21 mouse cellular contexts compared by ENCODE assay signal in genomic region chr6:101284368-101284955, GRCm38 (mm10).
DNase-seq lines count a peak whose midpoint lies in the region; ATAC-seq and TF ChIP-seq lines count a peak whose summit lies in the region.
"Had no signal": no experiment of that assay in that cellular context is flagged by ENCODE, and none has a peak within 500 bp of the region (broad histone marks: within the 10 kb centered on the region; RNA-seq: fewer than 3 reads in every experiment).

No protein-coding gene starts in this region.

- H3K9ac ChIP-seq in kidney, postnatal 0 days (ENCODE audit: low read depth, low read length) = no peak overlapping the region
- no peak overlapping the region for H3K9ac ChIP-seq in neural tube, embryonic 14.5 days (replicated peaks; ENCODE audit: low read depth, low read length)
- H3K9ac ChIP-seq: forebrain, embryonic 15.5 days; midbrain, embryonic 12.5 days had no signal

- WGBS in kidney, postnatal 0 days = 48% methylated on average over 6 of the region's 6 CpGs
- WGBS in kidney, adult 2 months = 74% methylated on average over 6 of the region's 6 CpGs
- 39% methylated on average over 6 of the region's 6 CpGs for WGBS in embryonic facial prominence, embryonic 10.5 days
- WGBS in neural tube, embryonic 14.5 days = 32% methylated on average over 6 of the region's 6 CpGs

- no peak overlapping the region for H3K27ac ChIP-seq in kidney, postnatal 0 days
- no peak overlapping the region for H3K27ac ChIP-seq in kidney, adult 2 months (ENCODE audit: insufficient read depth, low read depth, low read length)
- peak overlapping the region; percentile 52 for H3K27ac ChIP-seq in embryonic facial prominence, embryonic 10.5 days (replicated peaks)
- no peak overlapping the region for H3K27ac ChIP-seq in neural tube, embryonic 14.5 days (ENCODE audit: low read depth, low read length)
- H3K27ac ChIP-seq: forebrain, embryonic 15.5 days; midbrain, embryonic 12.5 days had no signal

- H3K4me2 ChIP-seq in kidney, postnatal 0 days (ENCODE audit: low read length) = no peak overlapping the region
- H3K4me2 ChIP-seq in neural tube, embryonic 14.5 days (ENCODE audit: low read depth, low read length) = no peak overlapping the region
- H3K4me2 ChIP-seq: forebrain, embryonic 15.5 days; midbrain, embryonic 12.5 days had no signal

- H3K27me3 ChIP-seq in kidney, postnatal 0 days (ENCODE audit: insufficient read depth, low read length) = no peaks in the 10 kb centered on the region
- no peaks in the 10 kb centered on the region for H3K27me3 ChIP-seq in kidney, adult 2 months (replicated peaks; ENCODE audit: control insufficient read depth, insufficient read depth, low read length)
- no peaks in the 10 kb centered on the region; the same call in 1 of the 2 replicates for H3K27me3 ChIP-seq in embryonic facial prominence, embryonic 10.5 days (replicated peaks; ENCODE audit: low read depth, poor library complexity, severe bottlenecking)
- H3K27me3 ChIP-seq in neural tube, embryonic 14.5 days (ENCODE audit: control insufficient read depth, insufficient read depth, low read length) = no peaks in the 10 kb centered on the region
- H3K27me3 ChIP-seq: forebrain, embryonic 15.5 days had no signal

- no peak for TF ChIP-seq POLR2A in kidney, adult 2 months (IDR thresholded peaks at IDR 0.05; ENCODE audit: low read depth, low read length)

- no peaks in the 10 kb centered on the region; the same call in 1 of the 2 replicates for H3K4me1 ChIP-seq in kidney, postnatal 0 days (replicated peaks; ENCODE audit: insufficient read depth, low read length)
- H3K4me1 ChIP-seq in kidney, adult 2 months (ENCODE audit: control insufficient read depth, insufficient read depth, low read length) = peaks cover 2% of the 10 kb centered on the region; the same call in 1 of the 2 replicates
- H3K4me1 ChIP-seq in embryonic facial prominence, embryonic 10.5 days = peaks cover 75% of the 10 kb centered on the region
- peaks cover 9% of the 10 kb centered on the region; the same call in 1 of the 2 replicates for H3K4me1 ChIP-seq in neural tube, embryonic 14.5 days (ENCODE audit: control insufficient read depth, insufficient read depth, low read length)

- no peak for TF ChIP-seq CTCF in kidney, postnatal 0 days (IDR thresholded peaks at IDR 0.05; ENCODE audit: low read depth)
- no peak for TF ChIP-seq CTCF in kidney, adult 2 months (conservative IDR thresholded peaks at IDR 0.05; ENCODE audit: insufficient read depth, insufficient read length, low read depth, low read length)

- no peak for ATAC-seq in kidney, postnatal 0 days (replicated peaks; ENCODE audit: low FRiP score, low read depth)
- 0 out of 2 replicates have a peak, but pooled peaks have one; percentile 34 for ATAC-seq in neural tube, embryonic 14.5 days (ENCODE audit: low read depth)
- ATAC-seq: forebrain, embryonic 15.5 days; hindbrain, embryonic 16.5 days had no signal

- H3K4me3 ChIP-seq in kidney, postnatal 0 days (replicated peaks; ENCODE audit: low read depth, low read length) = no peak overlapping the region
- H3K4me3 ChIP-seq in kidney, adult 2 months (ENCODE audit: insufficient read depth, low read depth, low read length) = no peak overlapping the region
- H3K4me3 ChIP-seq in embryonic facial prominence, embryonic 10.5 days = no peak overlapping the region
- no peak overlapping the region for H3K4me3 ChIP-seq in neural tube, embryonic 14.5 days (ENCODE audit: low read depth, low read length)
- H3K4me3 ChIP-seq: forebrain, embryonic 15.5 days; gastrocnemius, adult 2 months; midbrain, embryonic 12.5 days; myocyte had no signal

- no peaks in the 10 kb centered on the region for H3K36me3 ChIP-seq in kidney, postnatal 0 days (ENCODE audit: insufficient read depth, low read length)
- H3K36me3 ChIP-seq in kidney, adult 2 months (ENCODE audit: control insufficient read depth, insufficient read depth, low read length) = no peaks in the 10 kb centered on the region
- no peaks in the 10 kb centered on the region for H3K36me3 ChIP-seq in embryonic facial prominence, embryonic 10.5 days (replicated peaks)
- no peaks in the 10 kb centered on the region for H3K36me3 ChIP-seq in neural tube, embryonic 14.5 days (ENCODE audit: control insufficient read depth, insufficient read depth, low read length)
- H3K36me3 ChIP-seq: forebrain, embryonic 15.5 days; midbrain, embryonic 12.5 days had no signal

- intact Hi-C loops in heart, postnatal 36 days (cut with DNase I) = no loop called here

- H3K9me3 ChIP-seq in kidney, postnatal 0 days (replicated peaks; ENCODE audit: low read length) = no peaks in the 10 kb centered on the region
- no peaks in the 10 kb centered on the region for H3K9me3 ChIP-seq in embryonic facial prominence, embryonic 10.5 days
- no peaks in the 10 kb centered on the region for H3K9me3 ChIP-seq in neural tube, embryonic 14.5 days (ENCODE audit: control insufficient read depth, low read length)
- H3K9me3 ChIP-seq: forebrain, embryonic 15.5 days; midbrain, embryonic 12.5 days had no signal

- peak; percentile 74 for DNase-seq in heart, adult 11 months
- no peak for DNase-seq in heart, postnatal 36 days
- peak; percentile 39 for DNase-seq in kidney, postnatal 0 days (ENCODE audit: low spot score)
- DNase-seq in kidney, adult 2 months = no peak
- DNase-seq in embryonic facial prominence, embryonic 10.5 days (ENCODE audit: low spot score) = no peak
- no peak for DNase-seq in gastrocnemius, adult 18-20 months (ENCODE audit: low spot score)
- DNase-seq: adrenal gland, adult 8-10 months; B cell, adult 2 months; cerebellum, postnatal 10 days; gastrocnemius, adult 2 months; heart, postnatal 14 days; kidney, adult 8-10 months; lung, adult 18-20 months; lung, postnatal 4 days; right cerebral cortex, postnatal 4 days; thymus, adult 2 months had no signal

Comparison
In these comparisons a context has a peak if more than half of its experiments do, and no peak if none do; other contexts are left out.
1. DNase-seq: peak in heart, adult 11 months (single experiment) and kidney, postnatal 0 days (single experiment); none in heart, postnatal 36 days (0 of 2), kidney, adult 2 months (single experiment), embryonic facial prominence, embryonic 10.5 days (single experiment) and gastrocnemius, adult 18-20 months (single experiment).